In the genomic region with DNA sequence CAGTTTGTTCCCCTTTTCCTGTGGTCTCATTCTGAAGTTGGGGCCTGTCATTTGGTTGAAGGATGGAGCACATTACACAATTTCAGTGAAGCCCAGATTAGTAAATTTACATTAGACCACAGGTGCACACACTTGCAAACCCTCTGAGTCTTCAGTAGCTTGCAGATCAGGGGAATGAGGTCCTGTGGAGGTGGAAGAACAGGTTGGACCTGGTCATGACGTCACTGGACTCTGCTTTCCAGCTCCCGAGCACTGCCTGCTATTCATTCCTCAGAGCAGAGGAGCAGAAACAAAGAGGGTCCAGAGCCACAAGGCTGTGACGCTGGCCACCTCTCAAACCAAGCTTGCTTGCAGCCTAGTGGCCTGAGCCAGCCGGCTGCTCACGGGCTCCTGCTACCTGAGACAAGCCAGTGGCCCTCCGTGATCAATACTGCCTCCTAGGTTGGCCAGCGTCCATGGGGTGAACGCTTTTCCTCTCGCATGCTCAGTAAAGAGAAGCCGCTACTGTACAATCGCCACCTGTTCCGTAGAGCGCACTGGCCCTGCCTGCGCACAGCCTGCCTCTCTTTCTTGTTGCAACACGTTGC, we compare ENCODE assay signal across 8 mouse cellular contexts.
DNase-seq lines count a peak whose midpoint lies in the region; ATAC-seq and TF ChIP-seq lines count a peak whose summit lies in the region.

No protein-coding gene starts in this region.

- H3K4me1 ChIP-seq in liver, adult 2 months (ENCODE audit: control insufficient read depth, insufficient read depth, low read length), result peaks cover 1% of the 10 kb centered on the region
- peaks cover 25% of the 10 kb centered on the region for H3K4me1 ChIP-seq in hindbrain, postnatal 0 days (ENCODE audit: insufficient read depth, low read length)
- no peaks in the 10 kb centered on the region for H3K4me1 ChIP-seq in liver, embryonic 15.5 days (replicated peaks)
- peaks cover 17% of the 10 kb centered on the region; the same call in 1 of the 2 replicates for H3K4me1 ChIP-seq in small intestine, adult 2 months (ENCODE audit: control insufficient read depth, insufficient read depth, insufficient read length, low read length)

- no peaks in the 10 kb centered on the region for H3K9me3 ChIP-seq in hindbrain, postnatal 0 days (ENCODE audit: low read length)
- no peaks in the 10 kb centered on the region for H3K9me3 ChIP-seq in liver, embryonic 15.5 days (replicated peaks)

- H3K79me2 ChIP-seq in liver, adult 2 months (ENCODE audit: control insufficient read depth, insufficient read depth, low read length), result 0 out of 2 replicates have a peak, but pooled peaks cover 6% of the 10 kb centered on the region

- H3K27ac ChIP-seq in liver, adult 2 months (replicated peaks; ENCODE audit: insufficient read depth, low read depth, low read length), result no peak overlapping the region
- peak overlapping the region; percentile 87 for H3K27ac ChIP-seq in hindbrain, postnatal 0 days
- H3K27ac ChIP-seq in liver, embryonic 15.5 days (replicated peaks), result no peak overlapping the region
- H3K27ac ChIP-seq in small intestine, adult 2 months (ENCODE audit: insufficient read depth, low read depth, low read length), result 0 out of 2 replicates have a peak overlapping the region, but pooled peaks have one; percentile 18

- 42% methylated on average over 15 of the region's 15 CpGs for WGBS in liver, adult 2 months
- WGBS in hindbrain, postnatal 0 days, result 36% methylated on average over 15 of the region's 15 CpGs
- WGBS in liver, embryonic 15.5 days (ENCODE audit: insufficient replicate concordance), result 67% methylated on average over 15 of the region's 15 CpGs
- 33% methylated on average over 15 of the region's 15 CpGs for WGBS in small intestine, adult 2 months

- no peak overlapping the region for H3K4me3 ChIP-seq in liver, adult 2 months (ENCODE audit: insufficient read depth, low read depth, low read length)
- 0 out of 2 replicates have a peak overlapping the region, but pooled peaks have one; percentile 5 for H3K4me3 ChIP-seq in hindbrain, postnatal 0 days (ENCODE audit: low read length)
- no peak overlapping the region for H3K4me3 ChIP-seq in liver, embryonic 15.5 days (replicated peaks)
- H3K4me3 ChIP-seq in small intestine, adult 2 months (ENCODE audit: low read depth, low read length), result peak overlapping the region; percentile 35

- H3K4me2 ChIP-seq in hindbrain, postnatal 0 days (ENCODE audit: low read depth, low read length), result peak overlapping the region; percentile 49
- no peak overlapping the region for H3K4me2 ChIP-seq in liver, embryonic 15.5 days

- H3K9ac ChIP-seq in liver, adult 2 months (ENCODE audit: low read depth, low read length), result no peak overlapping the region
- H3K9ac ChIP-seq in hindbrain, postnatal 0 days (replicated peaks; ENCODE audit: low read length), result 0 out of 2 replicates have a peak overlapping the region, but pooled peaks have one; percentile 41
- no peak overlapping the region for H3K9ac ChIP-seq in liver, embryonic 15.5 days

- no peaks in the 10 kb centered on the region for H3K27me3 ChIP-seq in liver, adult 2 months (ENCODE audit: control insufficient read depth, insufficient read depth, low read length)
- H3K27me3 ChIP-seq in hindbrain, postnatal 0 days (ENCODE audit: insufficient read depth, low read length), result no peaks in the 10 kb centered on the region
- no peaks in the 10 kb centered on the region for H3K27me3 ChIP-seq in liver, embryonic 15.5 days
- H3K27me3 ChIP-seq in small intestine, adult 2 months (ENCODE audit: control insufficient read depth, insufficient read depth, low read length), result no peaks in the 10 kb centered on the region

- no peak for TF ChIP-seq CTCF in liver, adult 2 months (IDR thresholded peaks at IDR 0.05; ENCODE audit: low read depth, low read length)
- no peak for TF ChIP-seq CTCF in hindbrain, postnatal 0 days (IDR thresholded peaks at IDR 0.05; ENCODE audit: low read depth)
- TF ChIP-seq CTCF in small intestine, adult 2 months (IDR thresholded peaks at IDR 0.05; ENCODE audit: extremely low read depth, insufficient read length, insufficient replicate concordance, low read depth, low read length), result no peak

- DNase-seq in liver, adult 2 months (ENCODE audit: extremely low read depth, low read depth, low spot score), result peak; percentile 66
- DNase-seq in liver, result no peak
- DNase-seq in hindbrain, postnatal 0 days (ENCODE audit: low spot score), result peak; percentile 40
- no peak for DNase-seq in right cerebral cortex, adult 2 months (ENCODE audit: low spot score in 2 of 2)
- DNase-seq in layer of hippocampus, adult 8-10 months (ENCODE audit: low spot score in 2 of 2), result no peak
- no peak for DNase-seq in cerebellum, adult 18-20 months

- TF ChIP-seq POLR2A in liver, adult 2 months (IDR thresholded peaks at IDR 0.05; ENCODE audit: extremely low read depth, insufficient read depth, low read length), result no peak
- TF ChIP-seq POLR2A in small intestine, adult 2 months (IDR thresholded peaks at IDR 0.05; ENCODE audit: low read depth, low read length), result no peak

- H3K36me3 ChIP-seq in liver, adult 2 months (ENCODE audit: control insufficient read depth, insufficient read depth, low read length), result peaks cover 10% of the 10 kb centered on the region; the same call in 1 of the 2 replicates
- no peaks in the 10 kb centered on the region for H3K36me3 ChIP-seq in hindbrain, postnatal 0 days (ENCODE audit: insufficient read depth, low read length)
- H3K36me3 ChIP-seq in liver, embryonic 15.5 days (replicated peaks), result no peaks in the 10 kb centered on the region
- H3K36me3 ChIP-seq in small intestine, adult 2 months (ENCODE audit: control insufficient read depth, insufficient read depth, low read length), result no peaks in the 10 kb centered on the region; the same call in 1 of the 2 replicates

- no peak for ATAC-seq in hindbrain, postnatal 0 days
- peak; percentile 44 for ATAC-seq in liver, embryonic 15.5 days (ENCODE audit: insufficient read depth)

Comparison
In these comparisons a context has a peak if more than half of its experiments do, and no peak if none do; other contexts are left out.
1. DNase-seq: peak in liver, adult 2 months (single experiment) and hindbrain, postnatal 0 days (single experiment); none in liver (single experiment), right cerebral cortex, adult 2 months (0 of 2), layer of hippocampus, adult 8-10 months (0 of 2) and cerebellum, adult 18-20 months (0 of 2).
2. H3K27ac ChIP-seq: peak in hindbrain, postnatal 0 days (single experiment) and small intestine, adult 2 months (single experiment); none in liver, adult 2 months (single experiment) and liver, embryonic 15.5 days (single experiment).
3. H3K4me3 ChIP-seq: peak in hindbrain, postnatal 0 days (single experiment) and small intestine, adult 2 months (single experiment); none in liver, adult 2 months (single experiment) and liver, embryonic 15.5 days (single experiment).